Mouse (Mus musculus) ovary, postnatal 36 days (tissue): Measurements from ENCODE around the gene Disc1.
A peak's percentile ranks its signal among the peaks of the same experiment; 100 is the strongest.

Experiments
- DNase-seq: peaks from one replicate; pipeline ENCODE4 v3.0.0; 2022; ENCODE audit warnings: low spot score, mixed read lengths

Gene Disc1

DNA sequence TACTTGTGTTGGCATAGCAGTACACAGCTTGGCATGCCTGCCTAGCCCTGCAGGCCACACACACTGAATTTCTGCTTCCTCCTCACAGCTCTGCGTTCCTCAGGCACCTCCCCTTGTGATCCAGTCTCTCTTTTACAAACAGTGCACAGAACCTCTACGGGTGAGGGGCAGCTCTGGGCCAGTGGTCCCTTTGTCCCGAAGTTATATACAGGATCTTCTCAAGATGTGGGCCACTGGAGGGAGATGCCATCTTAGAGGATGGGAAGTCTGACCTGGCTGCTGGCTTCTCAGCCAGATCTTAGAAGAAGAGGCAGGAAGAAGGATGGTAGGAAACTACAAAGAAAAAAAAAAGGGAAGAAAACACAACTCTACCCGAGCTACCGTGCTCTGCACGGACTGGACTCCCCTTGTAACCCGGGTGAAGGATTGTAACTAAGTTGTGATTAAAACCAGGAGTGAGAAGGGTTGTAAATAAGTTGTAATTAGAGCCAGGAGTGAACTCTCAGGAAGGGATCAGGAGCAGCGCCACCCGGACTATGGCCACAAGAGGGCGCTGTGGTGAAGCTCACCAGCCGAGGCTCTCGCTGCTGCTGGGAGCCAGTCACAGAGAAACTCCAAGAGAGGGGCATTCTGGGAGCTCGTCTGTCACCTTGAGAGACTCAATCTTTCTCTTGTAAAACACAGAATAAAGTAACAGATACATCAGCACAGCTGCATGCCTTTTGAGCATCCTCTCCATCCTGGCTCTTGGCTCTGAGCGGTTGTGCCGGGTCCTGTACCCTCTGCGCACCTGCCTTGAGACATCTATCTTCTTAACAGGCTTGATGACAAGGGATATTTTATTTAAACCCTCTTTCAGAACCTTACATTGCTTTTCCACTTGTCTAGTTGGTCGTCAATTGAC, 129.8 kb downstream of the Disc1 start:
- DNase-seq = peak; percentile 84

DNA sequence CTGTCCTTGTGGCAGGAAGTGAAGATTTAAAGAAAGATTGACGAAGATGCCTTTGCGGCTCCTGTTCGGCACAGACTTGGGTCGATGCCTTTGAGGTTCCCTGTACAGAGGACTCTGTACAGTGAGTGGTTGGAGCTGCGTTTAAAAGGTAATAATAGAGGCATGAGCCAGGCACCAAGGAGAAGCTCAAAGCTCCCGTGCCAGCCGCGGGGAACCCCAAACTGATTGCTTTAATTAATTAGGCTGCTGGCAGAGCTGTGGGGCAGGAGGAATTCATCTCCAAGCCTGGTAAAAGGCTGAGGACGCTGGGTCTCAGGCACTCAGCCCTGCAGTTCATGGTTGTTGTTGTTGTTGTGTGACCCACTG, 130.4 kb downstream of the Disc1 start:
- DNase-seq = no peak

DNA sequence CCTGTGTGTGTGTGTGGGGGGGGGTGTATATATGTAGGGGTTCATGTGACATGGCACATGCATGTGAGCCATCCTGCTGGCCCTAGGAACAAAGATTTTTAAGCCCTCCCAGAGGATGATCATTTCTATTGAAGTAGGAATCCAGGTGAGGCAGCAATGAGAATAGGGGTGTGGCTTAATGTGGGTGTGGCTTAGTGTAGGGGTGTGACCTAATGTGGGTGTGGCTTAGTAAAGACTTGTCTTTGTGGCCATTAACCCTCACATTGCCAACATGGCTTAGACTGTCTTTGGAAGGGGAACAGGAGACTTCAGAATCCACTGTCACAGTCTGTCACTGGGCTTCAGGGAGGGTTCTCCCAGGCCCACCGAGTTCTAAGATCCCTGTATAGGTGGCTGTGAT, 130.9 kb downstream of the Disc1 start:
- DNase-seq = no peak

DNA sequence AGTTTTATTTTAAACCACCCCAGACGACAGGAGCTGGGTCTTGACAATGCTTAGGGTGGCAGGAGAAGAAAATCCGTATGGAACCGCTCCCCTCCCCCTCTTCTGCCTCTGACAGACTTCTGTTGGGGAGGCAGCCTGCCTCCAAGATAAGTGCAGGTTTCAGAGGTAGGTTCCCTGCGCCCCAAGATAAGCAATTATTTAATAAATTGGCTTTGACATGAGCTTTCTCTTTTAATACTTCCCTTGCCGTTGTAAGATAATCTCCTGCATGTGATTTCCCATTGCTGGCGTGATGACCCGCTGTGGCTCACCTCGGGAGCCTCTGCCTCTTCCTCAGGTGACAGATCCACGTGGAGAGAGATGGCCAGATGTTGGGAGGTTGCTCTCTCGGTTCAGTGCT, 133.0 kb downstream of the Disc1 start:
- DNase-seq = no peak

DNA sequence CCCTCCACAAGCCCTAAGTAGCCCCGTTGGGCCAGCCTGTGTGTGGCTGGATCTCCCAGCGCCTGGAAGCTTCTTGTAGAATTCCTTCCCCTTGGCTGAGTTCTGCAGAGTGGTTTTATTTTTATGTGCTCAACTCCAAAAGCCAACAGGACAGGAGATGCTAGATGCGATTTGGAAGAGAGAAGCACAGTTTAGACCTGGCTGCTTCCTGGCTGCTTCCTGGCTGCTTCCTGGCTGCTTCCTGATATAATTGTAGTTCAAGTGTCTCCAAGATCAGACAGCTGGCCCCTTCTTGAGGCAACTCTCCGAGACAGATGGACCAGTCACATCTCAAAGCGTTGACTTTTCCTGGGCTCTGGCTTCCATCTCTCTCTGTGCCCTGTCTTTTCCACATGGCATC, 139.7 kb downstream of the Disc1 start:
- no peak for DNase-seq

DNA sequence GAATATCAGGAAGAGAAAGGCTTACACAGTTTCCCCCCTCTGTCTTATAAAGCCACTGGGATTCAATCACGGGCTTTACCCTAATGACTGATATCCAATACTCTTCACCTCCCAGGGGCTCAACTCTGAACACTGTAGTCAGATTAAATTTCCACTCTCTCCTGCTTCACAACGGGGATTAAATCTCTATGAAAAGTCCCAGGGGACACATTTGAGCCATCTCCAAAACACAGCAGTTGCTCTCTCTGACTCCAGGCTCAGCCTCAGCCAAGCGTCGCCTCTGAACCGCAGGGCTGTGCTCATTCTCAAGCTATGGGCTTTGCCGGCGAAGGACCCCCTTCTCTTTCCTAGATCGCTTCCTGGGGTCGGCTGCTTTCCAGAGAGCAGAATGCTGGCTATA, 141.1 kb downstream of the Disc1 start:
- no peak for DNase-seq

DNA sequence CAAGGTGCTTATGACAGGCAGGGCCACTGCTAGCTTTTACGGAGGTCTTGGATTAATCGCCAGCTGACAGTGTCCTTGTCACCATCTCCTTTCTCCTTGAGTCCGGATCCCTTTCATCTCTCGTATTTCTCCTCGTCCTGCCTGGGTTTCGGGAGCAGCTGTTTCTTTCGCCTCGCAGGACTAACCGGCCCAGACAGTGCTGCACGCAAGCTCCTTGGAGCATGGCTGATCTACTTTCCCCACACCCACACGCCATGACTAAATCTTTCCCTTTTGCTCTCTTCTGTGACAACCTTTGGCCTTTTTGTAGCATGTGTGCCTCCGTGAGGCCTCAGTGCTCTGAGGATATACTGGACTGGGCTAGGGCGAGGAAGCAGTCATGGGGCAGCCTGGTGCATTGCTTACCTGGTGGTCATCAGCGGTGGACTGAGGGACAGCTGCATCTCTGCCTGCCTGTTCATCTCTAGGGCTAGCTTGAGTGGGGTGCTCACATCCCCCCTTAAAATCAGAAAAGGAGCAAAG, 142.6 kb downstream of the Disc1 start:
- DNase-seq = no peak

DNA sequence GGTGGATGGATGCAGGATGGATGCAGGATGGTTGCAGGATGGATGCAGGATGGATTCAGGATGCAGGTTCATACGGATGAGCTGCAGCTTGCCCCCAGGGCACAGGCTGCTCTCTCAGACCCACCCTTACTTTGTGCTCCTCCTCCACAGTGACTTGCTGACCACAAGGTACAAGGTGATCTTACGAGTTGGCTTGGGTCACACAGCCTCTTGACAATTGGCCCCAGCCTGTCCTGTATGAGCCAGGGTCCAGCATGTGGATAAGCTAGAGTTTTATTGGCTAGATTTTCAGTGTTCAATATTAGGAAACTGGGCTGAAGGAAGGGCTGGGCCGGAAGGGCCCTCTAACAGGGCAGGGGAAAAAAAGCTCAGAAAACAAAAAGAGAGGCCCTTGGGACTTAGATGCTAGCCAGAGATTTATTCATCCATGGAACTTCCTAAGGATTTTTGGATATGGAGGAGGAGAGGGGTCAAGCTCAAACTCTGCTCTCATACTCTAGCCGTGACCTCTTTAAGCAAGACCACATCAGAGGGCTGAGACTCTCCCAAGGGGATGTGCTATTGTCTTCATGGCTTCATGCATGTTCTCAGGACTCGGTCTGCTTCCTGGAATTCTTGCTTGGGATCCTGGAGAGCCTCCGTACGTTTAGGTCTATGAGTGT, 143.5 kb downstream of the Disc1 start:
- DNase-seq = no peak

DNA sequence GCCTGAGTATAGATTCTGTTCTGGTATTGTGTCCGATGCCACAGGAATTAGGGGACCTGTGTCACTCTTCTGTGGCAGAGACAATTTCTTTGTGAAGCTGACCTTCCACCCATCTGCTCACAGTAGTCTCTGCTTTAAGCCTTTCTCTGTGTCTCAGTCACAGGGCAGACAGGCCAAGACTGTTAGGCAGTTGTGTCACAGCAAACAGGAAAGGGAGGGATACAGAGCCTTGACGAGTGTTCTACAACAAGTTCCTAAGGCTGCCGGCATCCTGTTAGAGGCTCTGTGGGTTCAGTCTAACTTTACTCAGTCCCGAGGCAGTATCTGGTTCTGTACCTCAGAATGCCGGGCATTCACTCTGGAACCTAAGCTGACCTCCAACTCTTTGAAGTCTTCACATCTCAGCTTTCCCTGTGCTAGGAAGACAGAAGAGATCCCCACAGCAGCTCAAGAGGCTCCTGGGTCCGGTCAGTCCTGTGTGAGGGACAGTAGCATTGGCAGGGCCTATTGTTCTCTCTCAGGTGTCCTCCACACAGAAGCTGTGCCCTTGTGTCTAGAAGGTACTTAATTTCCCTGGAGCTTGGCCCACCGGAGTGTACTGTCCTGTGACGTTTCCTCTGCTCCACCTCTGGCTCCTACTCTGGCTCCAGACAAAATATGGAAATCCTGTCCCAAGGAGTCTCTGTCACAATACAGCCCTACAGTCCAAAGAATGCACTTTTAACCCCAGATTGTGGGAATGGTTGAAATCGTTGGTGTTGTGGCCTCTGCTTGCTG, 144.6 kb downstream of the Disc1 start:
- no peak for DNase-seq

DNA sequence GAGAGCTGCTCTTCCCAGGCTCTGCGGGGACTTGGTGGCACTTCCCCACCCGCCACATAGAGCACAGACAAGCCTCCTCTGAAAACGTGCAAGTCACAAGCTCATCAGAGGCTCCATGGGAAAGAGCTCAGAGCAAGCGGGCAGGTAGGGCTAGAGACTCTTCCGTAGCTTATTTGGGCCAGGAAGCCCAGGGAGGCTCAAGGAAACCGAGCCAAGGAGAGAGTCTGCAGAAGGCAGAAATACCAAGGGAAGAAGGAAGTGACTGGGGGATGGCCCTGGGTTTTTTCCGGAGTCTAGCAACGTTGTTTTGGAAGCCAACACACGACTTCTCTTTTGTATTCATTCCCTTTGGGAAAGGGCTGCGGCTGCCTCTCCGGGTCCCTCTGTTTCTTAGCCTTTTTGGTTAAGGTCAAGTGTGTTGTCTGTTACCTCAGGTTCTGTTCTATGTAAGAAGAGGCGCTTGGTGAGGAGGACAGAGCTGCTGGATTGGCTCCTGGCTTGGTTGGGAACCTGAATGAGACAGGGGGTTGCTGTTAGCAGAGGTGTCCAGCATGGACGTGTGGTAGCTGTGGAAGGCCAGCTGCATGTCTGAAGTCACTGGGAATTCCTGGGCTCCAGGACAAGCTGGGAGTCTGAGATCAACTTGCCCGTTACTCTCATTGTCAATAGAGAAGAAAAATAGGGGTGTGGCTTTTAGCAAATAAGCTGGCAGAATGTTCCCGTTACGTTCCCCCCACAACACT, 145.4 kb downstream of the Disc1 start:
- no peak for DNase-seq

DNA sequence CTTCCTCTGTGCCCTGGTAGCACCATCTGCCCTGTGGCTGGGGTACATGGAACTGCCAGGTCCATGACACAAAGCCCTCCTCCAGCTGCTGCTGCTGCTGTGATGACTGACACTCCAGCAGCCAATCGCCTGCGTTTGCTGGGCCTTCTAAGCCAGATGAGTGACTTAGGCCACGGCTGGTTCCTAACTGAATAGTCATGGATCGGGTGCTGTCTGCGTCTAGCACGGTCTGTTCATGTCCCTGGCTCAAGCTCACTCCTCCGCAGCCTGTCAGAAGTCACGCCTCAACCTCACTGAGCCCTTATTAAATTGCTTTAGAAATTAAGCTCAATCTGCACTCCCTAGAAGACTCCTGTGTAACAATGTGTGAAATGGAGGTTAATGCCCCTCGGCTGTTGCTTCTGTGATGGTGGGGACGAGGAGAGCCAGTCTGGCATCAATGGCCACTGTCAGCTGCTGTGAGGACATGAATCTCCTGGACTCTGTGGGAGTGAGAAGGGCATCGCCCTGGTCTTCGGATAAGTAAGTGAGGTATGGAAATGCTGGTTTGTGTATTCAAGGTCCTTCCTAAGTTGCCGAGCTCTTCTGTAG, 146.4 kb downstream of the Disc1 start:
- DNase-seq = no peak

DNA sequence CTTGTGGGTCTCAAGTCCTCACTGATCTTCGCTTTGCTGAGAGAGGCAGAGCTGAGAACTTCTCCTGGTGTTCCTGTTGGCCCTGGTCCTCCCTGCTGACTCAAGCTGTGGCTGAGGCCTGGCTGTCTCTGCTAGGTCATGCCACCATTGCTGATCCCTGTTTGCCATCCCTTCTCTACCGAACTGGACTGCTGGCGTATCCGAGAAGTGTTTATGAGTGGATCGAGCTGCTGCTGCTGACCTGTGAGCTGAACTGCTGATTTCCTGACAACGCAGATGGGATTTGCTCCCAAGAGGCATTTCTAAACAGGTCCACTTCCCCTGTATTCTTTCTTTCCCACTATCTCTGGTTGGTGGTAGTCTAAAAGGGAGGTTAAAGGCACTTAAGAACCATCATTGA, 147.7 kb downstream of the Disc1 start:
- no peak for DNase-seq

DNA sequence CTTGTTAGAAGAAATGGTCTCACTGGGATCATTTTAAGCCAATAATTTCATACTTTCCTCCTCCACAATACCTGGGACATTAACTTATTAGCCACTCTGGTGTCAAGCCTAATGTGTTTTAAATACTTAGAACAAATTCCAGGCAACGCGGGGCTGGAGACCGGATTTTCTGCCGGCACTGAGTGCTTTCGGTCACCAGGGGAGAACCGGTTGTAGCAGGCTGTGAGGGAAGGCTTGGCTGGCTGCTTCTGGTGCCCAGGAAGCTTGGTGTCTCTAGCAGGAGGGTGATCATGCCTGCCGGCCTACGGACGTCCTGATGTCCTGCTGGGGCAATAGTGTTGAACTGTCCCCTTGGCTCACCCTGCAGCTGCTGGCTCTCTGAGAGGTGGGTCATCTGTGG, 149.0 kb downstream of the Disc1 start:
- DNase-seq = no peak

DNA sequence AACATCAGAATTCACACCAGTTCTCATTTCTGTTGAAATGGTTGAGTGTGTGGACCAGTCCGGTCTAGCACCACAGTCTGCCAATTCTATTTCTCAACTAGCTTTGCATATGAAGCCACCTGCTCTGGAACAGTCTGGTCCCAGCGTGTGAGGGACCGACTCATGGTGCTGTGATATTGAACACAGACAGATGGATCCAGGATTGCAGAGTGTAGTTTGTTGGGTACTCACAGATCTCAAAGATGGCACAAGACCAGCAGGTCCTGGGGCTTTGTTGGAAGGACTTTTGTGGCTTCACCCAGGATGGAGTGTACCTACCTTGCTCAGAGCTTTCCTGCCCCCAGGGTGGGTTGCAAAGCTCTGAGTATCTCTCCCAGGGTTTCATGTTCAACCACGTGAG, 151.6 kb downstream of the Disc1 start:
- no peak for DNase-seq

DNA sequence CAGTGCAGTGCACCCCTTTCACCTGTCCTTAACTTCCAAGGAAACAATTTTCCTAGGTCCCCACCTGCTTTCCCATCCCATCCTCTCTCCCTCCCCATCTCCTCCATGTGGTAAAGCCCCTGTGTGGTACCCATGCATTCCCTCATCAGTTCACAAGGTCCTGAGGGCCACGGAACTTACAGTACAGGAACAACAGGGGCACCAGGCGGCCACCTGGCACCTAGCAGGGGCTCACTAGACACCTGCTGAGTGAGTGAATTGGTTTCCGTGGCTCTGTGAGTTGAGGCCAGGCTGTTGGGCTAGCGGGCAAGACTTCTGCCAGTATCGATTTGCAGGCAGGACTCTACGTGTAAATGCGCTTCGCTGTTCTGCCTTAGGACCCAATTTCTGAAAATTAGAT, 152.4 kb downstream of the Disc1 start:
- DNase-seq = no peak

DNA sequence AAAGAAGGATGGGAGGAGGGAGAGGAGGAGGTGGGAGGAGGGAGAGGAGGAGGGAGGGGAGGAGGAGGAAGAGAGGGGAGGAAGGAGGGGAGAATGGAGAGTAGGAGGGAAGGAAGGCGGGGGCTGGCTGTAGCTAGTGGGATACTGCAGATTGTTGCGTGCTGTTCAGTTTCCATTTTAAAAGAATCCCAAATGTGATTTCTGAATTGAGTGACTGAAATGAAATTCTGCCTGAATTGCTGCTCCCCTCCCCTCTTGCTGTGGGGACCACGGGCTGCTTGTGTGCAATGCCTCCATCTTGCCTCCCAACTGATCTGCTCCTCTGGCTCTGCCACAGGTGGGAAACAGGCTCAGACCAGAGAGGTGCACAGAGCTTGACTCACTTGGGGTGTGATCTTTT, 153.0 kb downstream of the Disc1 start:
- no peak for DNase-seq

DNA sequence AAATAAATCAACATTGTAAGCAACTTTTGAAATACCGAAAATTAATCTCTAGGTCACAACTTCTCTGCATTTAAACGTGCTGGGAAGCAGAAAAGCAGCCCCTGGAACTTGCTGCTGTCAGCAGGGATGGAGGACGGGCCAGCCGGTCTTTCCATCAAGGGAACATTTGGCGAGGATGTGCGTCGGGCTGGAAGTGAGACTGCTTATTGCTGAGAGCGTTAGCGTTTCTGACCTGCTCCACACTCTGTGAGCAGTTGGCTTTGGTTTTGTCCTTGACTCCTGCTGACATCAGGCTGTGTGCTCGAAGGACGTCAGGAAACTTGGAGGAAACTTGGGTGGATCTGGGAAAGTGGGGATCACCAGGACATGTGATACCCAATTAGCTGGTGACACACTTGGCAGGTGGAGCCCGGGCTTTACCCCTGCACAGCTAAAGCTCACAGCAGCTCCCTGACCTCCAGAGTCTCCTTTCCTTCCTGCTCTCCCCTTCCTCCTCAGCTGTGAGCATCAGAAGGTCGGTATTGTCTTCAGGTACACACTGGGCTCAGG, 158.7 kb downstream of the Disc1 start:
- DNase-seq = no peak

DNA sequence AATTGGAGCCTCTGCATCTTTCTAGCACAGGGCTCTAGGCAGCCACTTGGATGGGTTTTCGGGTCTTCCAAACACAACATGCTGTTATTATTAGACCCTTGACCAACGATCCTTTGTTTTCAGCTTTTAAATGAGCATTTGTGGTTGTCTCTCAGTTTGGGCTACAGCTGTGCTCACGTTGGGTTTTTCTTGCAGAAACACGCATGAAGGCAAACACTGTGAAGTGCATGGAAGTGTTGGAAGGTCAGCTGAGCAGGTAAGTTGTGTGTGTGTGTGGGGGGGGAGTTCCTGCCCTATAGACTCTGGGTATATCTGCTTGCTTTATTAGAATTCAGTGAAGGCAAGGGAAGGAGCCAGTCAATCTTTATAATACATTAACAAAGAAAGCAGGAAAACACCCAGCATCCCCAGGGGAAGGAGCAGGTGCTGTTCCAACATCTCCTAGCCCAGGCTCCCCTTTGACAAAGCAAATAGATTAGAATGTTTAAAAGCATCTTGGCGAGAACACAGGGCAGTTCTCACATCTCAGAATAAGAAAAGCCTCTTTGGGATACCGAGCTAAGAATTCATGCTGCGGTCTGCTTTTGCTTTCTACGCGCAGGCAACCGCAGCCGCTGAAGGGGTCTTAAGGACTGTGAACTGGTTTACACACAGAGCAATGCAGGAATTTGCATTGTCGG, 164.0 kb downstream of the Disc1 start:
- DNase-seq = no peak

DNA sequence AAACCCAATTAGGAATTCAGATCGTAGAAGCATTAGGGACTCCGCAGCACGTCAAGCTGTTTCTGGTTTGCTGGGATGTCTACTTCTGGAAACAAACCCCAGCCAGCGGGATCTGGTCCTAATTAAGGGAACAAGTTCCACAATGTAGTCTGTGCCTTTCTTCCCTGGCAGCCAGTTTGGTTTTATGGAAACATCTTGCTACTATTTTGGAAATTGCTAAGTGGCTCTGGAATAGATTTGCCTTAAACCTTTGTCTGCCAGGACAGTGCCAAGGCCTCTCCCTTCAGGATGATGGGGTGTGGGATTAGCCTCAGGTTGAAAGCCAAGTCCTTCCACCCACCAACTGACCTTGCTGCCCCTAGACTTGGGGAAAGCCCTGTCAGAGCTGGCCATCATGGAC, 164.7 kb downstream of the Disc1 start:
- DNase-seq = no peak

DNA sequence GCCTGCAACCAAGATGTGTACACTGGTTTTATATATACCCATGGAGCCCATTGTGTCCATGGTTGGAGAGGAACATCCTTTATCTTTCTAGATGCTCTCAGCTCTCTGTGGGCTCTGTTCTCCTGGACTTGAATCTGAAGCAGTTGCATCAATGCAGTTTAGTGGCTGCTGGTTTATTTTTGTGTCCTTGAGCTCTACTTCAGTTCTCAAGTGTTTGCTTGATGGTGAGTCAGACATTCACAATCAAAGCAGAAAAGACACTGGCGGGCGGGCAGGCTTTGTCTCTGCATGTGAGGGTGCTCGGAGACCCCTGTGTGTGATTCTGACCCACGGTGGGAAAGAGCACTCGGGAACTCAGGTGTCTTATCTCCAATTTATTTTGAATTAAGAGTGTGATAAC, 166.6 kb downstream of the Disc1 start:
- DNase-seq = no peak

DNA sequence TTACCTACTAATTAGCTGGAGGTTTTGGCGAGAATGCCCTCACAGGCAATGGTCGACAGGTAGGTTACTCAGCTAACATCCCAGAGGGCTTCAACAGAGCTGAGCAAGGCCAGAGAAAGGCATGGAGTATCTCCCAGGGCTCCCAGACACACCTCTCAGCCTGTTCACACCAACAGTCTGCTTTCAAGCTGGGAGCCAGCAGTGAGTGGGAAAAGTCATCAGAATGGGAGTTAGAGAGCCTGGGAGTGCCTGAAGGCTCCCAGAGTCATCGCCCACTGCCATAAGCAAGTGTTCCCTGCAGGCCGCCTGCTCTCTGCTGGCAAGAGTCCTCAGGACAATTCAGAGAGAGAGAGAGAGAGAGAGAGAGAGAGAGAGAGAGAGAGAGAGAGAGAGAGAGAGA, 167.1 kb downstream of the Disc1 start:
- no peak for DNase-seq
